Mouse (Mus musculus) myocyte (in vitro differentiated cells): Measurements from ENCODE around the gene Hist1h4n. TPM values are rescaled to one million over a fixed set of nuclear protein-coding genes. Genes with fewer than 3 reads are reported as not detected.
"Not testable (repeated sequence)": the region's sequence is repeated elsewhere in the genome, so short reads cannot be mapped to it uniquely, and the experiment has no call there.

Source experiments
- H3K27me3 ChIP-seq: one replicate; pipeline ENCODE4 v1.6.1; 2011; ENCODE audit not compliant: control insufficient read depth, insufficient read depth, insufficient read length
- H3K36me3 ChIP-seq: one replicate; pipeline ENCODE4 v1.6.1; 2011; ENCODE audit not compliant: control insufficient read depth, insufficient read depth
- H3K4me2 ChIP-seq: one replicate; pipeline ENCODE4 v1.6.1; 2011; ENCODE audit warnings: low read depth, control low read depth
- H3K4me3 ChIP-seq: one replicate; pipeline ENCODE4 v1.5.1; 2011; ENCODE audit warnings: mild to moderate bottlenecking, control low read depth, moderate library complexity
- H3K79me2 ChIP-seq: one replicate; pipeline ENCODE4 v1.6.1; 2011; ENCODE audit not compliant: control insufficient read depth, insufficient read depth
- H3ac ChIP-seq: one replicate; pipeline ENCODE4 v1.6.1; 2011; ENCODE audit not compliant: control insufficient read depth, insufficient read length
- CEBPB ChIP-seq: IDR thresholded peaks from 2 replicates; pipeline ENCODE4 v1.6.1; 2011; ENCODE audit warnings: mild to moderate bottlenecking, moderate library complexity; ENCODE audit not compliant: poor library complexity, insufficient read depth, severe bottlenecking
- E2F4 ChIP-seq: IDR thresholded peaks from one replicate; pipeline ENCODE4 v1.6.1; 2011; ENCODE audit warnings: mild to moderate bottlenecking, control low read depth, moderate library complexity; ENCODE audit not compliant: insufficient read depth
- MAX ChIP-seq: IDR thresholded peaks from one replicate; pipeline ENCODE4 v1.6.1; 2011; ENCODE audit warnings: low read depth, mild to moderate bottlenecking, control low read depth
- MYOD1 ChIP-seq, 3 experiments: IDR thresholded peaks; one replicate each; pipeline ENCODE4 v1.6.1; 2011; ENCODE audit warnings: control low read depth in 2 of 3, low read depth in 2 of 3, mild to moderate bottlenecking in 2 of 3, moderate library complexity in 1 of 3; ENCODE audit not compliant: insufficient read length in 2 of 3, control insufficient read depth in 1 of 3
- MYOG ChIP-seq, 3 experiments: IDR thresholded peaks; one replicate each; pipeline ENCODE4 v1.6.1; 2011; ENCODE audit warnings: control low read depth in 2 of 3, low read depth in 2 of 3, mild to moderate bottlenecking in 2 of 3; ENCODE audit not compliant: insufficient read length in 2 of 3, control insufficient read depth in 1 of 3, insufficient read depth in 1 of 3
- POLR2A ChIP-seq: IDR thresholded peaks from one replicate; pipeline ENCODE4 v1.6.1; 2011; ENCODE audit warnings: low read depth, mild to moderate bottlenecking, control low read depth, moderate library complexity; ENCODE audit not compliant: insufficient read length
- POLR2AphosphoS2 ChIP-seq: IDR thresholded peaks from one replicate; pipeline ENCODE4 v1.6.1; 2011; ENCODE audit warnings: low read depth, control low read depth; ENCODE audit not compliant: insufficient read length
- REST ChIP-seq: IDR thresholded peaks from one replicate; pipeline ENCODE4 v1.6.1; 2011; ENCODE audit warnings: mild to moderate bottlenecking, control low read depth, moderate library complexity; ENCODE audit not compliant: insufficient read depth, insufficient read length
- SRF ChIP-seq: IDR thresholded peaks from one replicate; pipeline ENCODE4 v1.6.1; 2011; ENCODE audit warnings: low read depth; ENCODE audit not compliant: control insufficient read depth, insufficient read length
- TCF12 ChIP-seq: IDR thresholded peaks from one replicate; pipeline ENCODE4 v1.6.1; 2011; ENCODE audit warnings: mild to moderate bottlenecking, control low read depth; ENCODE audit not compliant: poor library complexity, insufficient read depth, severe bottlenecking
- TCF3 ChIP-seq: IDR thresholded peaks from one replicate; pipeline ENCODE4 v1.6.1; 2011; ENCODE audit warnings: low read depth, control low read depth; ENCODE audit not compliant: insufficient read length
- USF1 ChIP-seq: IDR thresholded peaks from one replicate; pipeline ENCODE4 v1.6.1; 2011; ENCODE audit warnings: low read depth, mild to moderate bottlenecking, control low read depth, moderate library complexity
- polyA plus RNA-seq: library from polyadenylated mRNA; unstranded; fragments of >200 nt; fragmentation: generic; extraction: Trizol; gene quantifications from one replicate; pipeline ENCODE4 v1.2.1, GENCODE M21; 2012; ENCODE audit warnings: missing spikeins

Hist1h4n gene
- 19.7 TPM for polyA plus RNA-seq

GRCm38 (mm10) chr13:21831418-21832394, at the start of gene Hist1h4n:
Gene Hist1h4n, minus strand, starts transcription at chr13:21832196.
- not testable (repeated sequence) for H3K27me3 ChIP-seq, H3ac ChIP-seq, H3K4me3 ChIP-seq, H3K4me2 ChIP-seq, H3K79me2 ChIP-seq, H3K36me3 ChIP-seq

- Histone ChIP-seq H3ac (no peak overlapping the region), H3K79me2 (no peaks in the 10 kb centered on the region), H3K36me3 (no peaks in the 10 kb centered on the region), H3K4me2 (no peak overlapping the region), H3K4me3 (no peak overlapping the region), H3K27me3 (no peaks in the 10 kb centered on the region)
- TF ChIP-seq TCF3 = no peak
- no peak for TF ChIP-seq REST
- no peak for TF ChIP-seq USF1
- no peak for TF ChIP-seq POLR2A
- TF ChIP-seq E2F4 = no peak
- no peak for TF ChIP-seq POLR2AphosphoS2
- TF ChIP-seq SRF = no peak
- no peak for TF ChIP-seq MYOD1 (IDR thresholded peaks at IDR 0.05; ENCODE audit: control insufficient read depth in 1 of 3, insufficient read length in 2 of 3, low read depth in 2 of 3)
- TF ChIP-seq TCF12 = no peak
- no peak for TF ChIP-seq CEBPB
Observed at GRCm38 (mm10) chr13:21880735-21881134, 48.7 kb upstream of the Hist1h4n start.

DNA sequence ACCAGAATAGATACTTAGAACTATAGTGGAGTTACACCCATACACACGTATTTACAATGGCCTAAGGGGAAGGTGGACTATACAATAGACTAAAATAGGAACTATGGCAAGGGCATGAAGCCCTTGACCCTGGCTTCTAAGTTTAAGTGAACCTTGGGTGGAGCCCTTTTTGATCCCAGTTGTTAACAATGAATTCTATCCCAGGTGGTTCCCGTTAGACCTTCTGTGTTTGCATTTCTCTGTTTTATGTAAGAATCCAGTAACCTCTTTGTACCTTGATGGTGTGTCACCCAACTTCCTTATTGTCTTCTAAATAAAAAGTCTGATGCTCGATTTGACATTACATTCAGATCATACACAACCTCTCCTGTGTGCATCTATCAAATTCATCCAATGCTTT, 33.5 kb upstream of the Hist1h4n start:
- H3K36me3 ChIP-seq, H3K4me3 ChIP-seq, H3K4me2 ChIP-seq, H3K27me3 ChIP-seq, H3K79me2 ChIP-seq, H3ac ChIP-seq: not testable (repeated sequence)

DNA sequence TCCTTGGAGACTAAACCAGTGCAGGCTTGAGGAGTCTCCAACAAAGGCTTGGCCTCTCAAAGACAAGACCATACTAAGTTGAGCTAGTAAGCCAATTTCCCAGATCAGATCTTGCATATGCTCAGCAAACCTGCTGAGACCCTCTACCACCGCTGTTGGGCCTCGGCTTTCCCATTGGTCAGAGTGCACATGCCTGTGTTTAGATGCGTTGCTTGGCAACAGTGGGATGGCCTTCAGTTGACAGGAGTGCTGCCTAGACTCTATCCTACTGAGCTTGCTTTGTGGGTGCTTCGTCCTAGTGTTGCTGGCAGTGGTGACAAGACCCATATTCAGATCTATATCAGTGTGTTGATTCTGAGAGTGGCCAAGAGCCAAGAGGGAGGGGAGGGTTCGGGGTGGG, 29.6 kb upstream of the Hist1h4n start:
- Histone ChIP-seq H3K79me2 (no peaks in the 10 kb centered on the region), H3K4me3 (no peak overlapping the region), H3K36me3 (no peaks in the 10 kb centered on the region), H3K27me3 (no peaks in the 10 kb centered on the region), H3ac (no peak overlapping the region), H3K4me2 (no peak overlapping the region)
- no peak for TF ChIP-seq E2F4

DNA sequence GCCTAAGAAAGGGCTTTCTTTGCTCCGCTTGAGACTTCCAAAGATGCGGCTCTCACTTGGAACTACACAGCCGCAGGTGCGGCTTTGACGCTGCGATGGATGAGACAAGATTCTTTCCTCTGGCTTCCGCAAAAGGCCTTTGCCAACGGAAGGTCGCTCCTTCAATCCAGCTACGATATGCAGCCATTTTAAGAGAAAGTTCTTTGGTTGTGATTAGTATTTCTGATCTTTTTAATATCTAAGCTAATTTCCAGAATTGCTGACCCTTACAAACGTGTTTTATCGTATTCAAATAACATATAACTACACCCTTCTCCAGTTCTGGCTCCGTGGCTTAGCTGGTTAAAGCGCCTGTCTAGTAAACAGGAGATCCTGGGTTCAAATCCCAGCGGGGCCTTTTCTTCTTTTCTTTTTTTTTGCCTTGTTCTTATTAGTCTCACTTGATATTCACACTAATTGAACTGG, 23.7 kb upstream of the Hist1h4n start:
- H3K4me3 ChIP-seq = peak overlapping the region; percentile 28
- no peaks in the 10 kb centered on the region for H3K36me3 ChIP-seq
- H3ac ChIP-seq = no peak overlapping the region
- H3K79me2 ChIP-seq = no peaks in the 10 kb centered on the region
- peak overlapping the region; percentile 84 for H3K4me2 ChIP-seq
- TF ChIP-seq CEBPB (0 out of 2 replicates have a peak, but pooled peaks have one; percentile 13), POLR2AphosphoS2 (no peak)
- H3K27me3 ChIP-seq = no peaks in the 10 kb centered on the region

DNA sequence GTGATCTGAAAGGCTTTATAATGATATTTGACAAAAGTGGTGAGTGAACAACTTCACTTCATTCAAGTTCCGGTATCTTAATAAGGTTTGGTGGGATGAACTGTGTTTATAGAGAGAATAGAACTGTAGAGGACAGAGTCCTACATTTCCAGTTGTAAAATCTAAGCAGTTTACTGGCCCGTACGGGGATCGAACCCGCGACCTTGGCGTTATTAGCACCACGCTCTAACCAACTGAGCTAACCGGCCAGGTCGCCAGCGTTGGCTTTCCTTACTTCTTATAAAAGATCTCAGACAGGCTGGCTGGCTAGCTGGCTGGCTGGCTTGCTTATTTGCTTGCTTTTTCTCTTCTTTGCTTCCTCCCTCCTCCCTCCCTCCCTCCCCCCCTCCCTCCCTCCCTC, 23.1 kb upstream of the Hist1h4n start:
- Histone ChIP-seq H3K4me3 (peak overlapping the region; percentile 28), H3K27me3 (no peaks in the 10 kb centered on the region), H3K79me2 (no peaks in the 10 kb centered on the region), H3ac (no peak overlapping the region), H3K4me2 (no peak overlapping the region), H3K36me3 (no peaks in the 10 kb centered on the region)
- TF ChIP-seq TCF3 = no peak
- TF ChIP-seq POLR2A = no peak
- no peak for TF ChIP-seq MYOG (IDR thresholded peaks at IDR 0.05; ENCODE audit: control insufficient read depth in 1 of 3, insufficient read depth in 1 of 3, insufficient read length in 2 of 3, low read depth in 2 of 3)
- TF ChIP-seq MAX = no peak
- TF ChIP-seq MYOD1 (IDR thresholded peaks at IDR 0.05; ENCODE audit: control insufficient read depth in 1 of 3, insufficient read length in 2 of 3, low read depth in 2 of 3) = no peak
